7 mouse cellular contexts compared by ENCODE assay signal in genomic region chr5:118029420-118029819, GRCm38 (mm10). TPM values are rescaled to one million over a fixed set of nuclear protein-coding genes. Genes with fewer than 3 reads are reported as not detected.
DNase-seq lines count a peak whose midpoint lies in the region; ATAC-seq and TF ChIP-seq lines count a peak whose summit lies in the region.

No protein-coding gene starts in this region.

- peaks cover 10% of the 10 kb centered on the region; the same call in 1 of the 2 replicates for H3K4me1 ChIP-seq in spleen, adult 2 months (ENCODE audit: control insufficient read depth, insufficient read depth, insufficient read length)
- H3K4me1 ChIP-seq in hindbrain, embryonic 14.5 days (replicated peaks; ENCODE audit: control insufficient read depth, insufficient read depth, low read length), result peaks cover 28% of the 10 kb centered on the region
- peaks cover 36% of the 10 kb centered on the region for H3K4me1 ChIP-seq in limb, embryonic 13.5 days

- ATAC-seq in hindbrain, embryonic 14.5 days (ENCODE audit: low FRiP score), result no peak
- no peak; the same call in 1 of the 2 replicates for ATAC-seq in limb, embryonic 13.5 days (ENCODE audit: low FRiP score, low read depth)

- no peak overlapping the region for H3K9ac ChIP-seq in hindbrain, embryonic 14.5 days
- H3K9ac ChIP-seq in limb, embryonic 13.5 days, result no peak overlapping the region

- whole genome bisulfite sequencing in spleen, adult 2 months, result 3% methylated on average over 10 of the region's 10 CpGs
- WGBS in hindbrain, embryonic 14.5 days, result 5% methylated on average over 10 of the region's 10 CpGs
- WGBS in limb, embryonic 13.5 days, result 3% methylated on average over 10 of the region's 10 CpGs

- no peaks in the 10 kb centered on the region for H3K36me3 ChIP-seq in spleen, adult 2 months (ENCODE audit: control insufficient read depth, insufficient read depth, low read length)
- H3K36me3 ChIP-seq in hindbrain, embryonic 14.5 days (replicated peaks; ENCODE audit: control insufficient read depth, insufficient read depth), result no peaks in the 10 kb centered on the region
- no peaks in the 10 kb centered on the region for H3K36me3 ChIP-seq in limb, embryonic 13.5 days

- H3K27ac ChIP-seq in spleen, adult 2 months (ENCODE audit: insufficient read depth, low read length), result peak overlapping the region; percentile 19; the same call in 1 of the 2 replicates
- H3K27ac ChIP-seq in hindbrain, embryonic 14.5 days, result no peak overlapping the region
- no peak overlapping the region for H3K27ac ChIP-seq in limb, embryonic 13.5 days

- peak in 1 of 2 experiments; percentile 50 for DNase-seq in spleen, adult 2 months (ENCODE audit: low read depth in 1 of 2, low spot score in 2 of 2)
- DNase-seq in spleen, adult 12 weeks (ENCODE audit: low spot score), result no peak
- DNase-seq in cerebellum, postnatal 10 days, result peak; percentile 42 to 48
- DNase-seq in hindbrain, embryonic 14.5 days (ENCODE audit: low spot score), result no peak
- peak; percentile 27 for DNase-seq in neural tube, embryonic 10.5 days (ENCODE audit: extremely low spot score, low spot score)
- DNase-seq in ovary, adult 18-20 months (ENCODE audit: low spot score), result no peak

- no peaks in the 10 kb centered on the region for H3K9me3 ChIP-seq in hindbrain, embryonic 14.5 days (ENCODE audit: control insufficient read depth, low read length)
- no peaks in the 10 kb centered on the region for H3K9me3 ChIP-seq in limb, embryonic 13.5 days

- no peak for TF ChIP-seq POLR2A in spleen, adult 2 months (IDR thresholded peaks at IDR 0.05; ENCODE audit: low read depth, low read length)

- H3K4me3 ChIP-seq in spleen, adult 2 months (ENCODE audit: extremely low read depth, insufficient read depth, insufficient read length), result peak overlapping the region; percentile 59
- peak overlapping the region; percentile 54 for H3K4me3 ChIP-seq in hindbrain, embryonic 14.5 days (replicated peaks; ENCODE audit: low read length)
- peak overlapping the region; percentile 70 for H3K4me3 ChIP-seq in limb, embryonic 13.5 days

- TF ChIP-seq CTCF in spleen, adult 2 months (IDR thresholded peaks at IDR 0.05; ENCODE audit: extremely low read depth, insufficient read depth, insufficient read length, insufficient replicate concordance), result no peak

- peak overlapping the region; percentile 86 for H3K4me2 ChIP-seq in hindbrain, embryonic 14.5 days (replicated peaks)
- H3K4me2 ChIP-seq in limb, embryonic 13.5 days (replicated peaks), result peak overlapping the region; percentile 99

- H3K27me3 ChIP-seq in spleen, adult 2 months (ENCODE audit: control insufficient read depth, insufficient read depth, low read length), result peaks cover 17% of the 10 kb centered on the region
- H3K27me3 ChIP-seq in hindbrain, embryonic 14.5 days (ENCODE audit: control insufficient read depth, insufficient read depth, low read length), result peaks cover 57% of the 10 kb centered on the region
- H3K27me3 ChIP-seq in limb, embryonic 13.5 days, result peaks cover 69% of the 10 kb centered on the region

RNA-seq across cellular contexts. Expression of gene Tesc, which starts 1.9 kb away (rescaled TPM):
- 17.1 and 21.2 TPM in 2 replicates for polyA plus RNA-seq in spleen, adult 2 months (2012; rRNA removed)
- 4.3 and 4.9 TPM in 2 replicates for polyA plus RNA-seq in hindbrain, embryonic 14.5 days (2014; fragmentation: Nextera tagmentation; extraction: Ambion mirVana)
- polyA plus RNA-seq in limb, embryonic 13.5 days (2015; fragmentation: Nextera tagmentation; extraction: Ambion mirVana), result 2.0 and 2.2 TPM in 2 replicates

RNA-seq across cellular contexts. Expression of gene Fbxo21, which starts 52.9 kb away (rescaled TPM):
- 15.7 and 20.6 TPM in 2 replicates for polyA plus RNA-seq in spleen, adult 2 months (2012; rRNA removed)
- 142 and 156 TPM in 2 replicates for polyA plus RNA-seq in hindbrain, embryonic 14.5 days (2014; fragmentation: Nextera tagmentation; extraction: Ambion mirVana)
- 68.2 and 70.1 TPM in 2 replicates for polyA plus RNA-seq in limb, embryonic 13.5 days (2015; fragmentation: Nextera tagmentation; extraction: Ambion mirVana)

Comparison
In these comparisons a context has a peak if more than half of its experiments do, and no peak if none do; other contexts are left out.
1. DNase-seq: peak in cerebellum, postnatal 10 days (2 of 2) and neural tube, embryonic 10.5 days (single experiment); none in spleen, adult 12 weeks (single experiment), hindbrain, embryonic 14.5 days (single experiment) and ovary, adult 18-20 months (single experiment).
2. Peak in every context shown above with its lines, with median percentiles within 50 percentile points of each other: H3K4me3 ChIP-seq.